Mouse (Mus musculus) bone marrow macrophage, adult 2 months (primary cell): Measurements from ENCODE around the gene Nbdy. TPM values are rescaled to one million over a fixed set of nuclear protein-coding genes. Genes with fewer than 3 reads are reported as not detected.

Experiments
- H3K27ac ChIP-seq: 2 replicates; pipeline ENCODE4 v1.5.1; 2012; ENCODE audit warnings: low read depth, low read length; ENCODE audit not compliant: insufficient read depth
- H3K4me1 ChIP-seq: 2 replicates; pipeline ENCODE4 v1.6.1; 2012; ENCODE audit warnings: low read length; ENCODE audit not compliant: control insufficient read depth, insufficient read depth
- H3K4me3 ChIP-seq: 2 replicates; pipeline ENCODE4 v1.5.1; 2012; ENCODE audit warnings: mild to moderate bottlenecking, low read length, moderate library complexity; ENCODE audit not compliant: insufficient read depth
- CTCF ChIP-seq: IDR thresholded peaks from 2 replicates; pipeline ENCODE4 v1.5.1; 2012; ENCODE audit warnings: low read depth, mild to moderate bottlenecking, low read length, moderate library complexity
- POLR2A ChIP-seq: IDR thresholded peaks from 2 replicates; pipeline ENCODE4 v1.6.1; 2012; ENCODE audit warnings: mild to moderate bottlenecking, low read depth, low read length, borderline replicate concordance
- polyA plus RNA-seq: library from polyadenylated mRNA; stranded (reverse); fragments of >200 nt; gene quantifications from 2 replicates; pipeline ENCODE4 v1.2.4, GENCODE M21; 2012; ENCODE audit not compliant: missing spikeins, insufficient read depth, insufficient read length

The Nbdy gene
- polyA plus RNA-seq, result 61.3 and 63.4 TPM in 2 replicates

DNA sequence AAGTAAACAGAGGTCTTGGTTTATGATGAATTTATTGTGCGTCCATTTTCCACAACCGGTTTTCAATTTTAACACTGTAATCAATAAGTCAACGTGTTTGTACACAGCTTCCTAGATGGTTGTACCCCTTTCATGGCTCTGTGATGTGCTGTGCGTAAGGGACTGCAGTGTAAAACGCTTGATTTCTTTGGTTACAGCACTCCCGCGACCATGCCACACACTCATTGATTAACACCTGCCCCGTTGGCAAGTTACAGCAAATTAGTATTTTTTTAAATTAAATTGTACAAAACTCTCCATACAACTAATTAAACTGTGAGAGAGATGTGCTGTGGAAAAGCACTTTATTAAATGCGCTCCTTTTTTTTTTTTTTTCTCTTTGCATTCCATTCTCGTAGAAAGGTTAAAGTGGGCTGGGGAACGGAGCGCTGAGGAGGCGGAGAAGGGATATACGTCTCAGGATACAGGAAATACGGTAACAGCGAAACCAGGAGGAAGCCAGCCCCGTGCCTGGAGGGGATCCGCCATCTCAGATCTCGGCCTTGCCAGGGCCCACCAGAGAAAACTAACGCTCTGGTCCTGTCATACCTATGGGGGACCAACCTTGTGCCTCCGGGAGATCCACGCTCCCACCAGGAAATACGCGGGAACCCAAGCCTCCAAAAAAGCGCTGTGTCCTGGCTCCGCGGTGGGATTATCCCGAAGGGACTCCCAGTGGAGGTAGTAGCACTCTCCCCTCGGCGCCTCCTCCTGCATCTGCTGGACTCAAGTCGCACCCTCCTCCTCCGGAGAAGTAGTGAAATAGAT, at the start of gene Nbdy:
Gene Nbdy (plus strand): TSS at position 481 of the 807 bp plus-strand sequence.
- Histone ChIP-seq H3K4me1 (no peaks in the 10 kb centered on the region), H3K27ac (peak within 1 kb of the TSS; percentile 71), H3K4me3 (peak within 1 kb of the TSS; percentile 95)
- TF ChIP-seq POLR2A (no peak), CTCF (no peak)

DNA sequence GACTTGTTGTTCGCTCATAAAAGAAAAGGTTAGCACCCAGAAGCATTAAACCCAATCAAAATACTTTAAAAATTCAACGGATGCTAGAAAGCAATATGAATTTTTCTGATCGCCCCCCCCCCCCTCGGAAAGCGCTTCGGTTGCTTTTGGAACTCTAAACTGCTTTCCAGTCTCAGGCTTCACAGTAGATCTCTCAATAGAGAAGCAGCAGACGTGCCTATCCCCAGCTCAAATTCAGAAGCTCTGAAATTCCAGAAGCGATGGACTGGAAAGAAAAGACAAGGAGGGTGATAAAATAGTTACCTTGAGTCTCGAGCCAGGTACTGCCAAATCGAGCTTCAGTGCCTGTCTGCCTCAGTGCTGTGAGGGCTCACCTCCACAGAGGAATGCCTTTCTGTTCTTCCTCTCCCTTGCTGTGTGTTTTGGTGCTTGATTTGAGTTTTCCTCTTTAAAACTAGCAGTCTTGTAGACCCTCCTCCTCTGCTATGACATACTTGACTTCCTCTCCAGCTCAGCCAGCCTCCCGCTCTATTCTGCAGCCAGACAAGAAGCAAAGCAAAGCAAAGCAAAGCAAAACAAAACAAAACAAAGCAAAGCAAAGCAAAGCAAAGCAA, 27.5 kb upstream of the Nbdy start, which contains the start of gene Kctd12b:
Gene Kctd12b (minus strand): TSS at position 610 of the 614 bp plus-strand sequence.
- H3K27ac ChIP-seq, result peak within 1 kb of the TSS; percentile 62
- H3K4me3 ChIP-seq, result peak within 1 kb of the TSS; percentile 61
- peaks cover 4% of the 10 kb centered on the region; the same call in 1 of the 2 replicates for H3K4me1 ChIP-seq
- TF ChIP-seq POLR2A (no peak), CTCF (no peak)

DNA sequence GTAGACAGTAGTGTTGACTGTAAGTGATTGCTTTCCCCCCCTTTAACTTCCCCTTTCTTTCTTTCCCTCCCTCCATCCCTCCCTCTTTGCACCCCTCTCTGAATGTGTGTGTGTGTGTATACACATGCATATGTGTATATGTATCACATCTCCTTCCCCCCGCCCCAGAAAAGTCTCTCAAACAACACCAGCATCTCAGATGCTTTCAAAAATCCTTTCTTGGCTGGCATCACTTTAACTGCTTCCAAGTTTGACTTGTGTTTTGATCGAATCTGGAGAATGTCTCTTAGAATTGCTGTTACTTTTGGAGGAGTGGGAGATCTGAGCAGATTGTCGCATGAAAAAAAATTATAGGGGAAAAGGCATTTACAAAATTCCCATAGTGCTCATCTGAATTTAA, 22.9 kb upstream of the Nbdy start:
- no peak for TF ChIP-seq CTCF
- TF ChIP-seq POLR2A, result no peak
- no peak overlapping the region for H3K4me3 ChIP-seq
- no peaks in the 10 kb centered on the region for H3K4me1 ChIP-seq
- H3K27ac ChIP-seq, result no peak overlapping the region

DNA sequence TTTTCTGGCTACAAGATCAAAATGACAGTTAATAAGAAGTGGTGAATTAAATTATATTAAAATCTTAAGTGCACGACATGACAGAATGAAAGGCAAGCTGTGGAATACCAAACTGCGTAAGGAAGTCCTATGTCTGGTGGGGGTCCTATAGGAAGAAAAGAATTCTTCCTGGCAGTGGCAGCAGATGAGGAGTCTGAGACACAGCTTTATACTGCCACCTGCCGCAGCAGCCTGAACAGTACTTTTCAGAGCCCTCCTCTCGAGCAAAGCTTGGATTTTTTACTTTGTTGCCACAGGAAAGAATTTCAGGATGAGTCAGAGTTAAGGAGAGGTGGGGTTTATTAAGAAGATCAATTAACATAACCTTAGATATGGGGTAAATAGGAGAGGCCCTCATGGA, 15.7 kb upstream of the Nbdy start:
- no peak overlapping the region for H3K4me3 ChIP-seq
- no peak overlapping the region for H3K27ac ChIP-seq
- TF ChIP-seq POLR2A (no peak), CTCF (peak; percentile 27; the same call in 1 of the 2 replicates)
- no peaks in the 10 kb centered on the region for H3K4me1 ChIP-seq

DNA sequence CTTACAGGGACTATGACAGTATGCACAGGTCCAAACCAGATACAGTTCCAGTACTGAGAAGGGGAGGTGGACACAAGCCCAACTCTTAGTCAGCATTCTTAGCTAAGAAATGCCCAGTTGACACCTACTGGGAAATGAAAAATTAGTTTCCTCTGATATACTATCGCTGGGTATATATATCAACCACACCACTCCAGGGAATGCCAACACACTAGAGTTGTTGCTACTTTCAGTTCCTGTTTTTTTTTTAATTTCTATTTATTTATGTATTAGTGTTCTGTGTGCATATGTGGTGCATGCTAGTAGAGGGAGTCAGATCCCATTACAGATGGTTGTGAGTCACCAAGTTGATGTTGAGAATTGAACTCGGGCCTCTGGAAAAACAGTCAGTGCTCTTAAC, 6.7 kb upstream of the Nbdy start:
- H3K4me3 ChIP-seq, result no peak overlapping the region
- H3K27ac ChIP-seq, result peak overlapping the region; percentile 19; the same call in 1 of the 2 replicates
- H3K4me1 ChIP-seq, result peaks cover 3% of the 10 kb centered on the region
- no peak for TF ChIP-seq POLR2A
- TF ChIP-seq CTCF, result no peak

DNA sequence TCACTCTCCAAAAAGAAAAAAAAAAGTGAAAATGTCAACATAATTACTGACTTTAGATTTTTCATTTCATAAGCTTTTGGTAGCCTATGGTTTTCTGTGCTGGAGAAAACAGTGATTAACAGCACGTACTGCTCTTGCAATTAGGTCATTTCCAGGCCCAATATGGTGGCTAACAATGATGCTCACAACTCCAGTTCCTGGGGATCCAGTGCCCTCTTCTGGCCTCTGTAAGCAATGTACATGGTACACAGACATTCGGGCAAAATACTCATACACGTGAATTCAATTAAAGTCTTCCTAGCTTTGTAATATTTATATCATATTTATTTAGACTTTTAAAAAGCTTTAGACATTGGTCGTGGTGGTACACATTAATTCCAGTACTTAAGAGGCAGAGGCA, 3.8 kb upstream of the Nbdy start:
- H3K4me1 ChIP-seq, result peaks cover 3% of the 10 kb centered on the region
- TF ChIP-seq POLR2A (no peak), CTCF (no peak)
- no peak overlapping the region for H3K27ac ChIP-seq
- no peak overlapping the region for H3K4me3 ChIP-seq

DNA sequence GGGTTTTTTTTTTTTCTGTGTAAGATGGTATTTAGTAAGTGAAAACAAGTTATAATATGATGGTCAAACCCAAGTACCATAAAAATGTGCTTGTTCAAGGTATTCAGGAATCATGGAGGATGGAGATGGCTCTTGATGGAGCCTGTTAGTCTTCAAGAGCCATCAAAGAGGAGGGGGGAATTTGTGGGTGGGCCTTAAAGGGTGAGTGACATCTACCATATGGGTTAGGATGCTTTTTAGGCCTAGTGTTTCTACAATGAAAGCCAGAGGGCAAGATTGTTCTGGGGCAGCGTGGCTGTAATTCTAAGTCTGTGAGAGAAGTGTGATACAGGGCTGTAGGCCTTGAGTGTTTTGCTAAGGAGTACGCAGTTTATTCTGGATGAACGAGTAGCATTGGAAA, 1.0 kb downstream of the Nbdy start:
- Histone ChIP-seq H3K4me3 (peak overlapping the region; percentile 56), H3K27ac (no peak overlapping the region), H3K4me1 (no peaks in the 10 kb centered on the region)
- TF ChIP-seq CTCF (no peak), POLR2A (no peak)

DNA sequence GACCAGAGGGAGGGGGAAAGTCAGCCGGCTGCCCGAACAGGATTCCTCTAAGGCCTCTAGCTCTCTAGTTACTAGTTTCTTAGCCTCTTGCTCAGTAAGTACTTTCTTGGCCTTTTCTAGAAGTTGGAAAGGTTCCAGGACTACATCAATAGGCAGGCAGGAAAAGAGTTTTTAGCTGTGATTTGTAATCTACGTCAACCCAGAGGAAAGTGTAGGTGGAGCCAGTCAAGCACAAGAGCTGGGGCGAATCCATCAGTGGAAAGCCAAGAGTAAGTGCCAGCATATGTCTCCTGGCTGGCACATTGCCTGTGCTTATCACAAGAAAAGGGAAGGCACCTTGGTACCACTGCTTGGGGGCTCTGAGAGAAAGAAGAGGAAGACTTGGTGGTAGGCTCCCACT, 12.3 kb downstream of the Nbdy start:
- Histone ChIP-seq H3K4me3 (no peak overlapping the region), H3K27ac (no peak overlapping the region), H3K4me1 (no peaks in the 10 kb centered on the region)
- TF ChIP-seq CTCF (no peak), POLR2A (no peak)

DNA sequence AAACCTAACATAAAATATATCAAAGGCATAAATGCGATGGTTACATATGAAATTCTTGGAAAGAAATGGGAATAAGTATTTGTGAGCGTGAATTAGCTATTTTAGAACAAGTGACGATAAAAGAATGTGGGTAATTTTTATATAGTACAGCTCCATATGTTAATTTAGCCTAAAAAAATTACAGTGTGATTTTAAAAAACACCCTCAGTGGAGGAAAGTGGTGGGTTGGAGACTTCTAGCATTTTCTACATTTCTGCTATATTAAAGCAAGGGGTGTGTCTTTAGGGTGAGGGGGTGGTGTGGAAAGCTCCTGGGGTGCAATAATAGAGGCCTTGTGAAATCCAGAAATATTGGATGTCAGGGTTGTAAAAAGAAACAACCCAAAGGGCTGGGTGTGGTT, 19.1 kb downstream of the Nbdy start:
- no peak for TF ChIP-seq POLR2A
- TF ChIP-seq CTCF, result no peak

DNA sequence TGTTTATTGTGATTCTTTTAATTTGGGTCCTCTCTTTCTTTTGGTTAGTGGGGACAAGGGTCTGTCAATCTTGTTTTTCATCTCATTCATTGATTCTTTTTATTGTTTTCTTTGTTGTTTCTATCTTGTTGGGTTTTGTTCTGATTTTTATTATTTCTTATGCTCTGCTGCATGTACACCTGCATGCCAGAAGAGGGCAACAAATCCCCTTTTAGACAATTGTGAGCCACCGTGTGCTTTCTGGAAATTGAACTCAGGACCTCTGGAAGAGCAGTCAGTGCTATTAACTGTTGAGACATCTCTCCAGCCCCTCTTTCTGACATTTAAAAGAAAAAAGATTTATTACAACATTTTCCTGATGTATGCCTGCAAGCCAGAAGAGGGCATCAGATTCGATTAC, 25.8 kb downstream of the Nbdy start:
- no peak for TF ChIP-seq POLR2A
- no peak for TF ChIP-seq CTCF
- Histone ChIP-seq H3K4me3 (no peak overlapping the region), H3K4me1 (no peaks in the 10 kb centered on the region), H3K27ac (no peak overlapping the region)

More for the DNA sequence above, 19.1 kb downstream of the Nbdy start:
- H3K4me3 ChIP-seq, result no peak overlapping the region
- H3K4me1 ChIP-seq, result no peaks in the 10 kb centered on the region
- H3K27ac ChIP-seq, result no peak overlapping the region

Other genes starting within 250 kb of the Nbdy start
- gene Ubqln2, start 225.4 kb upstream of the Nbdy start, polyA plus RNA-seq, result 37.2 and 46.0 TPM in 2 replicates
- gene Cypt3, start 165.0 kb upstream of the Nbdy start, polyA plus RNA-seq, result not detected in 2 replicates
- 18.2 and 20.6 TPM in 2 replicates for gene Kctd12b, start 27.2 kb upstream of the Nbdy start, polyA plus RNA-seq
- not detected in 2 replicates for gene Spin2c, start 108.6 kb downstream of the Nbdy start, polyA plus RNA-seq